Mouse (Mus musculus): ENCODE measurements around the gene Bub3.

DNA sequence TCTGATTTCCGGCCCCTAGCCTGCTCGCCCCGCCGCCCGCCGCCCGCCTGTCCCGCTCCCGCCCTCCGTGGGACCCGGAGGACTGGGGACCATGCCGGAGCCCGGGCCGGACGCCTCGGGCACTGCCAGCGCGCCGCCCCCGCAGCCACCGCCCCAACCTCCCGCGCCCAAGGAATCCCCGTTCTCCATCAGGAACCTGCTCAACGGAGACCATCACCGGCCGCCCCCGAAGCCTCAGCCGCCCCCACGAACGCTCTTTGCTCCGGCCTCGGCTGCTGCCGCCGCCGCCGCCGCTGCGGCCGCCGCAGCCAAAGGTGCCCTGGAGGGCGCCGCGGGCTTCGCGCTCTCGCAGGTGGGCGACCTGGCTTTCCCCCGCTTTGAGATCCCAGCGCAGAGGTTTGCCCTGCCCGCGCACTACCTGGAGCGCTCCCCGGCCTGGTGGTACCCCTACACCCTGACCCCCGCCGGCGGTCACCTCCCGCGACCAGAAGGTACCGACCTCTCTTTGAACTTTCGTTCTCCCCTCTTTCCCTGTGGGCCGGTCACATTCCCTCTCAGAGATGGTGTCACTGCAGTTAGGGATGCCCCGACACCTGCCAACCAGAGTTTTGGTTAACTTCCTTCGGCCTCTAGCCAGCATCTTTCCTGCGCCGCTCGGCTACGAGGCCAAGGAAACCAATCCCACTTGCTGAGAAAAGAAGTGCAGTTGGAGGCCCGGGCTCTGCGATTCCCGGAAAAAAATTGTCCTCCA is 17.0 kb upstream of the Bub3 start:
- no peak for TF ChIP-seq CTCF (IDR thresholded peaks at IDR 0.05; ENCODE audit: low read depth, low read length)
- no peak for TF ChIP-seq GATA2 (IDR thresholded peaks at IDR 0.05; ENCODE audit: borderline replicate concordance, low read depth, low read length)
